Mouse (Mus musculus) heart, adult 11 months (tissue): ENCODE results near the gene Zdhhc13.

Experiments used
- DNase-seq: peaks from one replicate; pipeline ENCODE4 v3.0.0; 2022

Zdhhc13 gene

DNA sequence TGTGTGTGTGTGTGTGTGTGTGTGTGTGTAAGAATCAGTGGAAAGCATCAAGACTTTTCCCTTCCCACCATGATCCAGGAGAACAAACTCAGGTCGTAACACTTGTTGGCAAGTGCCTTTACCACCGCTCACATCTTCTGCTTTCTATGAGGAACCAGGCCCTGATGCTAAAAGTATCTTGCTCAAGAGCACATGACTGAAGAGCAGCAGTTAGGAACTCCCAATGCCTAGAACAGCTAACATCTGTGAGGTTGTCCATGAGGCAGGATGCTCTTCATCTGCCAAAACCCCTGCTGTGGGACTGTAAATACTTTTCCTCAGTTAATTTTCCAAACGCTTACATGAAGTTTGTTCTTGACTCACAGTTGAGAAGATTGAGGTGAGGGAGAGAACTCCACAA lies 455 bp upstream of the Zdhhc13 start:
- peak; percentile 92 for DNase-seq

DNA sequence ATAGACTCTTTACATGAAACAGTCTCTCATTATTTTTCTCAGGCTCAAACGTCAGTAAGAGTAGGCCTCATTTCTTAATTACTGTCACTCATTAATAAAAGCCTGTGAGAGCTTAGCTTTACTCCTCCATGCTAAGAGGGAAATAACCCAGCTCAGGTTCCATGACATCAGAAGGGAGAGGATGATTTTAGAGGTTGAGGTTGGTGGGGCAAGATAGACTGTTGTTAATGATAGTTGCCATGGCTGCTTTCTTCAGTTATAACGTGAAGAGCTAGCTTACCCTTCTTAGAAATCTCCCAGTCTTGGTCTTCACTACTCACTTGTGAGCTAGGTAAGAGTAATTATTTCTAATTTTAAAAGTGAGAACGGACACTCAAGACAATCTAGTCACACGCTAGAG lies 1.3 kb downstream of the Zdhhc13 start:
- no peak for DNase-seq

DNA sequence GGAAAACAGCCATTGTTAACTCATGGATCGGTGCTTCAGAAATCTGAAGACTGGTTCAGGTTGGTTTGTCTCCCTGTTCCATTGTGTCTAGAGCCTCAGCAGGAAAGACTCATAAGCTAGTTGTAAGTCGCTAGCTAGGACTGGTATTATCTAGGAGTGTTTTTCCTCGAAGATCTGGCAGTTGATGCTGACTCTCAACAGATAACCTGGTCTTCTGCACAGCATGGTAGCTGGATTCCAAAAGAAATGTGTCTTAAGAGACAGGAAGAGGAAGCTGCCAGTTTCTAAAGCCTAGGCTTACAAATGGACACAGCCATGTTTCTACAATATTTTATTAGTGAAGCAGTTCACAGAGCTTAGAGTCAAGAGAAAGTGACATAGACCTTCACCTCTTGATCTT lies 2.6 kb downstream of the Zdhhc13 start:
- DNase-seq, result no peak

DNA sequence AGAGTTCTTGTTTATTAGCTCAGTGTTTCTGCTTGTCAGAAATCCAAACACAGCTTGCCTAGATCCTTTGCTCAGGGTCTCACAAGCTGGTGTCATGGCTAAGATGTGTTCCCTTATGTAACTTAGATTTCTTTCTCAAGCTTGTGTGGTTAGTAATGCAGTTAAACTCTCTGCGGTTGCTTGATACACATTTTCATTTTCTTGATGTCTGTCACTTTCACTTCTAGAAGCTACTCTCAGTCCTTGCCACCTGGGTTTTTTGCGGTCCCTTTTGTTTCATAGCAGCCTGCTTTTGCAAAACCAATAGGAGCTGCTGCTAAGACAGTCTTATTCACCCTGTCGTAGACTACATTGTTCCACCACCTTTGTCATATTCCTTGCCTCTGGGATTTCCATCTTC lies 6.3 kb downstream of the Zdhhc13 start:
- DNase-seq, result no peak

DNA sequence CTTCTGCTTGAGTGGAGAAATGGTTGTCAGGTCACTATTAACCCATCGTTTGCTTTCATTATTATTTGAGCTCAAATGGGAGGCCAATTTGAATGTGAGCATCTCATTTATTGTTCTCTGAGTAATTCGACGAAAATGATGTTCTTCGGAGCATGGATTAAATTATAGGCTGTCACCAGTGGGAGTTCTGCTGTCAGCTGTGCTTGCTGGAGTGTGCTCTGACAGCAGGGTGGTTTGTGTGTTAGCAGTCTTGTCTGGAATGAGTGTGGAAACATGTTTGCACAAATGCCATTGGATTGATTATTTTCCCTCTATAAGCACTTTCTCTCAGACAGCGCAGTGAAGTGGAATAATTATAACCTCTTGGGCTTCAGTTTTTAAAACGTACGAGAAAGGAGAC lies 14.6 kb downstream of the Zdhhc13 start:
- no peak for DNase-seq

DNA sequence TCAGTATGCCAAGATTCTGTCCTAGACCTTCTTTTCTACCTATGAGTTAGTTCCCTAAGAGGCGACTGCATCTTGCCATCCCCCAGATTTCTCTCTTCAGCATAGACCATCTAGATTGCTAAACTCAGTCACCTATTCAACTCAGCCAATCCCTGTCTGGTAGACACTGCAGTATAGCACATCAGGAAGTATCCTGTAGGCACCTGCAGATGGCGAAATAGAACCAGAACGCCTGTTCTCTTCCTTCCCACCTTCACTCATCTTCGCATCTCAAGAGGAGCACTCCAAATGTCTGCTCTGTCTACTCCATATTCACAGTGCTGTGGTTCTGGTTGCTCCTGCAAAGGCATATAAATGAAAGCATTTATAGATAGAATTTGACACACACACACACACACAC lies 17.8 kb downstream of the Zdhhc13 start:
- no peak for DNase-seq

DNA sequence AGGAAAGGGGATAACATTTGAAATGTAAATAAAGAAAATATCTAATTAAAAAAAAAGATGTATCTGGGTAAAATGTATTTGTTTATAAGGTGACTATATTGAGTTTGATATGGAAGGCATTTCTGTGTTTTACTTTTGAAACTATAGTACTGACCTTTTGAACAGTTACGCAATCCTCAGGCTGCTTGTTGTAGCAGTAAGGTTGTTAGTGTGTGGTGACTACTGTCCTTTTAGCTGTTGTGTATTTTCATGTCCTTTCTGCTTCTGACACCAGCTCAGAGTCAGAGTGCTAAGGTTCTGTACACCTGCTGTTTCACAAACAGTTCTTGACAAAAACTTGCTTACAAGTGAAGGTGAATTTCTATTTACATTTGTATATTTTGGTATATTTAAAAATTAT lies 21.8 kb downstream of the Zdhhc13 start:
- no peak for DNase-seq

DNA sequence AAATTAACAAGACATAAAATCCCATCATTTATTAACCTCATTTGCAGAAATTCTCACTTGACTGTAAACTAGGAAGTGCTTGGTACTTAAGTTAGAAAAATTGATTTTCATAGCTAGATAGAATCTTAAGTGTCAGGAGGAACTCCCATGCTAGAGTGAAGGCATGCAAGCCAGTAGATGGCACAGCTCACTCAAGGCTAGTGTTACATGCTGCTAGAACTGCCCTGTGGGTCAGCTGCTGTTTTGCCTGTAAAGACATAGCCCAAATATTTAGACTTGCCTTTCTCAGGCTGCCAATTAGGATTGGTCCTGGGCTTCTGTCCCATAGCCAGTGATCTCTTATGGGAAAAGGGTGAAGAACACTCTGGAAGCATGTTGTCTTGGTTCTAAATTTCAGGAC lies 23.6 kb downstream of the Zdhhc13 start:
- DNase-seq, result no peak

DNA sequence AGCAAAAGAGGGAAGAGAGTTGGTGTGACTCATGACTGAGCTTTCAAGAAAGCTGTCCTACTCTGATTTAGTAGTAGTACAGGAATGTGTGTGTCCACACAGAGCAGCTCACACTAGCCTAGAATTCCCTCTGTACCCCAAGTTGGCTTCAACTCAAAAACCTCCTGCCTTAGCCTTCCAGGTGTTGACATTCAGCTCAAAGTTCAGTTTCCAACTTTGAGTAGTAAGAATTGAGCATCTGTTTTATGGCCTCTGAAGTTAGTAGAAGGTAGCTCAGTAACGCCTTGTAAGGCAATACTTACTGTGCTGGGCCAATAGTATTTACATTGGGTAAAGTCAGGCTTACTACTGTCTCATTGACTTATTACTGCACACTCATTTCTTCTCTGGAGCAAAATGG lies 24.8 kb downstream of the Zdhhc13 start:
- DNase-seq, result no peak

DNA sequence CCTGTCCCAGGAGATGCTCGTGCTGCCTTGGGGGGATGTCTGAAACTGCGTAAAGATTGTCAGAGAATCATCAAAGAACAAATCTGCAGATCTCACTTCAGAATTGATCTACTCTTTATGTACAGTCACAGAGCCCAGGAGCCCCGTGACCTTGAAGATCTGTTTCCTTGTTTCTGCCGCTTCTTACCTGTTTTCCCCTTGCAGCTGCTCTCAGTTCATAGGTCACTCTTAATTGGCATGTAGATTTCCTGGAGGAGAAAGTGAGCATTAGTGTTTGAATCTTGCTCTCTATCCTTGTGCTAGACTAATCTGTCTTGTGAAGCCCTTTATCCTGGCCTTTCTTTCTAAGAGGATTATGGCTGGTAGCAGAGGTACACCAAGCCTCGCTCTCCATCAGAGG lies 32.9 kb downstream of the Zdhhc13 start:
- DNase-seq, result no peak

DNA sequence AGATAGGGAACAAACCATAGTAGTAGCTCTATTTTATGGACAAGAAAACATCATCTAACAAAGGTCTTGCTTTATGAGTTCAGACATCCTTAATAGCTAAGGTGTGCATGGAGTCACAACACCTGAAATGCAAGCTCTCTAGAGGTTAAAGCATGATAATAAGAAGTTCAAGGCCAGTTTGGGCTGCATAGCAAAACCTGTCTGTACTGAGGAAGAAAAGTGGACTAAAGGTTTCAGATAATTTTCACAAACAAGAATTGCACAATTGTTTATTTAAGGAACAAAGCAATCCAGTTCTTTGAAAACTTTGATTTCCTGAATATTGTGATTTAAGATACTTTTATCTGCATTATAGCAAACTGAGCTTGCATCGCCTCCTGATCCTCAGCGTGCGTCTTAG lies 34.8 kb downstream of the Zdhhc13 start:
- DNase-seq, result no peak

DNA sequence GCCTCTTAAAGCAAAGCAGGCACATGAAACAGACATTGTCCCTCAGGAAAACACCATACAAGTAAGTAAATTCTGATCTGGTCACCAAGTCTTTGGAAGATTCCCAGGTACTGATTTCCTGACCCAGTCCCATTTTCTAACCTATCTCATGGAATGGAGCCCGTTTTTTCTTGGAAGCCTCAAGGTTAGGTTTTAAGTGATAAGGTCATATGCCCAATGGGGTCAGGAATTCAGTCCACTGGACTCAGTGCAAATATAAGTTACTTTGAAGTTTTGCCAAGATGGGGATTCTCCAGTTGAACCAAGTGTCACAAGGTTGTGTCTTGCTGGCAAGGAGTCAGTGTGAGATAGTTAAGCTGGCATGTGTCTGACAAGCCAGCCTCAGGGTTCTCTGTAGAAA lies 35.9 kb downstream of the Zdhhc13 start:
- DNase-seq, result no peak

DNA sequence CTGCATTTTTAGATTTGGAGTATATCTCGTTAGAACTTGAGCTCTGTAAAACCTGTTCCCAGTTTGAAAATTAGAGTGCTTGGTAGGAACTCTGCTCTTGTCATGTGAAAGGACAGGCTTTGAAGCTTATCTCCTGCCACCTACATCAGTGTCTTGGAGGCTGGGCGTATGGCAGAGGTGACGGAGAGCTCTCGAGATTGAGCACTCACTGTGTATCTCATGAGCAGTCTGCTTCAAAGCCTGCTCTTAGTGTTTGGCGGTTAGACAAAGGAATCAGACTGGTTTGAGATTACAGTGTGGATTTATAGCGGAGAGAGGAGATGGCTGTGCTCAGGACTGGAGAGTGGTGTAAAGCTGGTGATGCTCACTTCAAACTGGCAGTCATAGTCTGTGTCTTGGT lies 36.4 kb downstream of the Zdhhc13 start:
- peak; percentile 90 for DNase-seq

DNA sequence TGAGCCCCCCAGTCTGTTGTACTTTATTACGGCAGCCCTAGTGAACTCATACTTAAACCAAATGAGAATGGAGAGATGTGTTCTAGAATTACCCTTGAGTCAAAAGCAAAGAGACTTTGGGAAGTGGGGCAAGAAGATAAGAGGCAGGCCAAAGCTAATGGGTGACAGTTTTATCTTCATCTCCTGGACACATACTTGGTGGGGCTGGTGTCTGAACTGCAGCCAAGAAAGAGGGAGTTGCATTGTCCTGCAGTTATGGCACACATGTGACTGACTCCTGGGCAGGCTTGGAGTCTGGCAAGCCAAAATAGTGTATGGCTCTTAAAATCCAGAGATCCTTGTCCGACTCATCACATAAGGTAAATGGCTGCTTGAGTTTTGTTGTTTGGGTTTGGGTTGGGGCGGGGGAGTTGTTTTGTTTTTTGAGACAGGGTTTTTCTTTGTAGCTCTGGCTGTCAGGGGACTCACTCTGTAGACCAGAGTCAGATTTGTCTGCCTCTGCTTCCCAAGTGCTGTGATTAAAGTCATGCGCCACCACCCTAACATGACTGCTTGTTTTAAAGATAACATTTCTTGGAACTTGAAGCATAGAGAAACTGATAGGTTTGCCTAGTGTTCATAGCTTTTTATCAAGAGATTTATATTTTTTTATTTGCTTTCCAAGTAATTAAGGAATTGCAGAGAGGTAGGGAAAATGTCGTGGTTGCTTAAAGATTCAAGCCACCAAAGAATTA lies 40.5 kb downstream of the Zdhhc13 start:
- peak; percentile 97 for DNase-seq

DNA sequence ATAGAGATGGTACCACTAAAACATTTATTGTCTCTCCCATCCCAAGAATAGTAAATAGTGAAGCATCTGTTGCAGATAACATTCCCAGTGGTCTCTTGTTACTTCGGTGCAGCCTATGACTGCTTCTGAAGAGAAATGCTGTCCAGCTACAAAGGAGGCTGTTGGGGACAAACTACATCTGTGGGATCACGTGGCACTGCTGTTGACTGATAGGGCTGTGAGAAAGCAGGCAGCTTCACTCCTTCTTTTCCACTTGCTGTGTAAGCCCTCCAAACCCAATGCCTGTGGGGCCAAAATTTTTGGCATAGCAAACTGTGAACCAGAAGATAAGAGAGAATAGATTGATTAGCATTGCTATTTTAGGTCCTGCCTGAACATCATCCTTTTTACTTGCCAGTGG lies 41.6 kb downstream of the Zdhhc13 start:
- peak; percentile 95 for DNase-seq

DNA sequence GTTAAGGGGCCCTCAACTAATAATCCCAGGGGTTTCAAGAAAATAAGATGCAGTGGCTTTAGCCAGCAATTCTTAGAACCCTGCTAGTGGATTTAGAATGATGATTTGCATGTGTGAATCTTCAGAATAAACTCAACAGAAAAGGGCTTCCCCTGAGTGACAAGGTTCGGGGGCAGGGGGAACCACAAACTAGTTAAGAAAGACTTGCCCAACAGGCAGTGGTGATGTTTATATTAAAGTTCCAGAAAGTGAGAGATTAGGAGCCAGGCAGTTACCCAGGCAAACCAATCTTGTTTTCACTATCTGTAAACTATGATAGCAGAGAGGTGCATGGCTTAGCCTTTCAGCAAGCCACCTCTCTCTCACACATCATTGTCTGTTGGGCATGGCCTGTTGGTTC lies 43.9 kb downstream of the Zdhhc13 start:
- peak; percentile 72 for DNase-seq

DNA sequence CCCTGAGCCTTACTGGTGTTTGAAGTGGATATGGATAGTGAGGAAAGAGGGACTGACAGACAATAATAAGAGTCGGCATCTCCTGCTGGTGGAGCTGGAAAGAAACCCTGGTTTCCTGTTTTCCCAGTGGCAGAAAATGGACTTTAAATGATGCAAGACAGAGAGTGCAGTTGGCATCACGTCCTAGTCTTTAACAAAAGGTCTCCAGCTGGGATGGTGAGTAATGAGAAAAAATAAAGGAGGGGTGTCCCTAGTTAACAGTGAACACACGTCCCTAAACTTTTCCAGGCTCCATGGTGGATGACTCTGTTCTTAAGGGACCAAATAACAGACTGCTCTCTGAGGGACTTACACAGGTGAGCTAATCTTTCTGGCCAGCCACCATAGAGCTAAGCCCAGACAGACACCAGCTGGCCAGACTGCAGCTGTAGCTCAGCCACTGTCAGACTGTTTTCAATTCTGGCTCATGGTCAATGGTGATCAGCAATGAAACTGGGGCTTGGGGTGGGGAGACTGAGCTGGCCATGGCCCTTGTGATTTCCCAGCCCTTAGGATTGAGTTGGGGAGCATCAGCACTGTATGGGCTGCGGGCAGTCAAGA lies 45.7 kb downstream of the Zdhhc13 start:
- peak; percentile 89 for DNase-seq

DNA sequence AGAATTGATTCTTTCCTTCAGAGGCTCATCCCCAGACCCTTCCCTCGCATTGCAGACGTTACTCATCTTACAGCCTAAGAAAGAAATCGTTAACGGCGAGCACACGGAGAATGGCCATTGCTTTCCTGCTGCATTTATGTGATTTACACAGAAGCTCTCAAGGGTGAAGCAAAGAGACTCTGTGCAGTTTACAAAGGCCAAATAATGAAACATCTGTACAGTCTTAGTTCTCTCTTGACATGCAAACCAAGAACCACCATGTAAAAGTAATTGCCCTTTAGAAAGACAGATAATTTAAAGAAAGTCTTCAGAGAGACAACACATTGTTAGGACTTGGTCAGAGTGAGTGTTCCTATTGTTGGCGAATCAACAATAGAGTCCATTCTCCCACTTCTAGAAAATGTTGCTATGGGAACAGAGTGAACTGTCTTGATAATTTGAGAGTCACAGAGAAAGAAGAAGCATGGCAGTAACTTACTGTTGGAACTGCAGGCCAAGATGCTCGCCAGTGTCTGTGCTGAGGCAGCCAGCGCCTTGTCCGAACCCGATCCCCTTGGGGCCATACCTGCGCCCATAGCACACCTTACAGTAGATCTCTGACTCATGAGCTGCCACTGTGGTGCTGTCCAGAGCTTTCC lies 46.3 kb downstream of the Zdhhc13 start:
- no peak for DNase-seq

DNA sequence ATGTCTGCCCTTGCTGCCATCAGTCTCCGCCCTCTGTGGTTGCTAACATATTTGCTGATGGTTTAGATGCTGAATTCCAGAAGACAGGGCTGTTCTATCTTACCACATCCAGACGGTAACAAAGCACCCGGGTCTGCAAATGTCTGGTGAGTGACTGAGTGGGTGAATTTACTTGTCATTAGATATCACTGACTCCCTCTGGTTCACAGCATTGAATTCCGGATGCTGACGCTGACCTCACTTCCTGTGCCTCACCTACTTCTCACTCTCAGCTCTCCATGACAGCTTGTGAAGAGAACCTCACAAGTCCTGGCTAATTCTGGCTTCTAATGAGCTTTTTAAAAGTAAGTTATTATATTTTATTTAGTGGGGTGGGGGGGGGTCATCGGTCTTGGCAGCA lies 48.1 kb downstream of the Zdhhc13 start:
- DNase-seq, result peak; percentile 56

DNA sequence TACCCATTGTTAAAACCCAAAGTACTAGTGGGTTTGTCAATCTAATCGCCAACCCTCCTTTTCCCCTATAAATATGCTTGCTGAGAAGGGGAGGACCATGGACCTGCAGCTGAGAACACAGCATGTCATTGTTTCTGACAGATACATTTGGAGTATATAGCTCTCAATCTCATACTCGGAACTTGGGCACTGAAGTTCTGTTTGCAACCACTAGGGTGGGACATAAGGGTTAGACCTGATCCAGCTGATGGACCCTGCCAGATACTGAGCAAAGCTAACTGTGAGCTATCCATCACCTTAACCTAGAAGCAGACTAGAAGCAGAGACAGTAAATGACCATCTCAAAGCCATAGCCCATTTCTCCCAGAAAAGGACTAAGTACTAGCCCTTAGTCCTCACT lies 49.6 kb downstream of the Zdhhc13 start:
- peak; percentile 66 for DNase-seq

DNA sequence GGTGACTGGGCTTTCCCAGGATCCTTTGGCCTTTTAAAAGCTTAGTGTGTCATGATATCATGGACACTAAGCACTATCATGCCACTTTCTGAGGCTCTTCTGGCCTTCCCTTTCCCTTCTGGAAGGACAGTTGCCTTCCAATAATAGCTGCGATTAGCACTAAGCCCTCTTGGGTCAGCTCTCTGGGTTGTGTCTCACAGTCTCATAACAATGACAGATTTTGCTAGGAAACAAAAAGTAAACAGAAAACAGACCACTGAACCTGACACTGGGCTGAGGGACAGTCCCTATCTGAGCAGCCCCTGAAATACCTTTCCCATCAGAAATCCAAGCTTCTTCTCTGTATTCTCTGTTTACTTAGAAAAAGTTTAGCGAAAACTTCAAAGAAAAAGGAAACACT lies 51.7 kb downstream of the Zdhhc13 start:
- peak; percentile 93 for DNase-seq

DNA sequence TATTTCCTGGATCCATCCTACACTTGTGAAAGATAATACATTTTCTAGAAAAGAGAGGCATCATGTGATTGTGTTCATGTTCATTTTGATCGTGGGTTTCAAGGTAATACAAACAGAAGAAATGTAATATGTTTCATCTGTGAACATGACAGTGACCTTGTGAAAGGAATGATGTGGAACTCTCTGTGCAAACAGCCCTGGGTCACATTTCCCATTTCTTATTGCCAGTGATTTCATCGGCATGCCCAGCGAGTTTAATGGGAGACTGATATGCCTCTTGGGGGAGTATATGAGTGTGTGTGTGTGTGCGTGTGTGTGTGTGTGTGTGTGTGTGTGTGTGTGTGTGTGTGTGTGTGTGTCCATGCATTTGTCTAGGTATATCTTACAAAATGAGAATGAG lies 52.7 kb downstream of the Zdhhc13 start:
- DNase-seq, result no peak

DNA sequence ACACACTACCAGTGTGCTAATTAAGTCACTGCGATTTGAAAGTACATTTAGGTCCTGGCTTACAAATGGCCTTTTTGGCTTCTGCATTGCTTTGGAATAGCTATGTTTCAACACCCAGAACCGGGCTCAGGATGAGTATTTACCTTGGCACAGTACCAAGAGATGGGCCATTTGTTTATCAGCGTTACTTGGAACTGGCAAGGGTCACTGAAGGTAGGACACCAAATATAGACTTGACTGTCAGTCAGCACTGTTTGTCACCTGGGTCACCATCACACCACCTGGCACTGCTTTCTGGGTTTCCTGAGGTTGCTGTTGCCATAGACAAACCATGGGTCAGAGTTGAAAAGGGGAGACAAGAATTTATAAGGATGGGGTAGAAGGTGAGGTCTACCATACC lies 53.5 kb downstream of the Zdhhc13 start:
- DNase-seq, result peak; percentile 97

DNA sequence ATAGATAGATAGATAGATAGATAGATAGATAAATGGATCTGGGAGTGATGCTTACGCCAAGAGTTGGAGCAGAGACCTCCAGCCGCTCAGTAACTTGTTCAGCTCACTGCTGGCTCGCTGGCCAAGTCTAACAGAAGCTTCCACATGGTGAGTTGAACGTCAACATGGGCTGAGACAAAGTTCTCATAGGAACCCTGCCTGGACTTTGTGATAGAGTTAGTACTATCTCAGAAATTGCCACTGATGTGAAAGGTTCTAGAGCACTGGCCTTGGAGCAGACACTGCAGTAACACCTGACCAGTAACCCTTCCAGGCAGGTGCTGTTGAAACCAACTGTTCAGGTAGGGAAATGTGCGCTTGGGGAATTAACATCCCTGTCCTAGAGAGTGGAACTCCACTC lies 54.7 kb downstream of the Zdhhc13 start:
- no peak for DNase-seq
